Mouse (Mus musculus): ENCODE measurements around the gene Eif2a. TPM values are rescaled to one million over a fixed set of nuclear protein-coding genes. Genes with fewer than 3 reads are reported as not detected.
"Not testable (repeated sequence)": the region's sequence is repeated elsewhere in the genome, so short reads cannot be mapped to it uniquely, and the experiment has no call there.

Eif2a gene
- total RNA-seq, 4 experiments from 2014 or later: 48.3 to 55.8 (median 49.8) TPM

GRCm38 (mm10) chr3:58520286-58520685 lies 5.3 kb upstream of the Eif2a start:
- no peak for DNase-seq (ENCODE audit: low spot score in 2 of 2)

GRCm38 (mm10) chr3:58521361-58521760 lies 4.3 kb upstream of the Eif2a start:
- no peak for DNase-seq (ENCODE audit: low spot score in 2 of 2)

- no peak for DNase-seq (ENCODE audit: low spot score in 2 of 2)
Observed at GRCm38 (mm10) chr3:58523386-58523785, 2.2 kb upstream of the Eif2a start.

GRCm38 (mm10) chr3:58524246-58524645 lies 1.4 kb upstream of the Eif2a start:
- no peak for DNase-seq (ENCODE audit: low spot score in 2 of 2)

GRCm38 (mm10) chr3:58525166-58525565 lies 455 bp upstream of the Eif2a start:
- DNase-seq (ENCODE audit: low spot score in 2 of 2): peak in 1 of 2 experiments; percentile 12

- DNase-seq (ENCODE audit: low spot score in 2 of 2): no peak
Observed at GRCm38 (mm10) chr3:58526408-58526737, 752 bp downstream of the Eif2a start.

GRCm38 (mm10) chr3:58536573-58536972 lies 11.0 kb downstream of the Eif2a start:
- no peak for DNase-seq (ENCODE audit: low spot score in 2 of 2)

- DNase-seq (ENCODE audit: low spot score in 2 of 2): no peak
Observed at GRCm38 (mm10) chr3:58552001-58552811, 26.6 kb downstream of the Eif2a start.

- DNase-seq (ENCODE audit: low spot score in 2 of 2): no peak
Observed at GRCm38 (mm10) chr3:58556649-58557048, 31.0 kb downstream of the Eif2a start.

GRCm38 (mm10) chr3:58559887-58560286 lies 34.3 kb downstream of the Eif2a start:
- DNase-seq (ENCODE audit: low spot score in 2 of 2): no peak

GRCm38 (mm10) chr3:58561437-58561836 lies 35.8 kb downstream of the Eif2a start:
- DNase-seq (ENCODE audit: low spot score in 2 of 2): no peak

GRCm38 (mm10) chr3:58570821-58571220 lies 45.2 kb downstream of the Eif2a start:
- no peak for DNase-seq (ENCODE audit: low spot score in 2 of 2)

- peak; percentile 94 to 97 for DNase-seq (ENCODE audit: low spot score in 2 of 2)
Observed at GRCm38 (mm10) chr3:58576137-58577066, 50.8 kb downstream of the Eif2a start, which contains the start of gene Selenot. Gene Selenot (plus strand): TSS chr3:58576636.

- DNase-seq (ENCODE audit: low spot score in 2 of 2): peak in 1 of 2 experiments; percentile 37
Observed at GRCm38 (mm10) chr3:58577067-58577503, 51.5 kb downstream of the Eif2a start.

- no peak for DNase-seq (ENCODE audit: low spot score in 2 of 2)
Observed at GRCm38 (mm10) chr3:58577506-58578050, 52.0 kb downstream of the Eif2a start.

GRCm38 (mm10) chr3:58581530-58581929 lies 55.9 kb downstream of the Eif2a start:
- no peak for DNase-seq (ENCODE audit: low spot score in 2 of 2)

- no peak for DNase-seq (ENCODE audit: low spot score in 2 of 2)
Observed at GRCm38 (mm10) chr3:58582297-58582696, 56.7 kb downstream of the Eif2a start.

GRCm38 (mm10) chr3:58582788-58583426 lies 57.3 kb downstream of the Eif2a start:
- no peak for DNase-seq (ENCODE audit: low spot score in 2 of 2)

GRCm38 (mm10) chr3:58590544-58590943 lies 64.9 kb downstream of the Eif2a start:
- DNase-seq (ENCODE audit: low spot score in 2 of 2): not testable (repeated sequence)

- not testable (repeated sequence) for DNase-seq (ENCODE audit: low spot score in 2 of 2)
Observed at GRCm38 (mm10) chr3:58592666-58593065, 67.0 kb downstream of the Eif2a start.

- no peak for DNase-seq (ENCODE audit: low spot score in 2 of 2)
Observed at GRCm38 (mm10) chr3:58593623-58594022, 68.0 kb downstream of the Eif2a start.
